Mouse (Mus musculus) hindlimb bud, embryonic 11.5 days (tissue): Measurements from ENCODE around the gene Faim.

Source experiments
- DNase-seq: peaks from one replicate; pipeline ENCODE4 v3.0.0-alpha.2; 2012; ENCODE audit warnings: low read depth, low spot score; ENCODE audit errors: extremely low spot score

The Faim gene

GRCm38 (mm10) chr9:99042641-99043040 is 56.5 kb downstream of the Faim start:
- DNase-seq = no peak

- DNase-seq = no peak
Observed at GRCm38 (mm10) chr9:99044761-99045160, 58.6 kb downstream of the Faim start.

GRCm38 (mm10) chr9:99048724-99049250 is 62.6 kb downstream of the Faim start:
- DNase-seq = no peak

- no peak for DNase-seq
Observed at GRCm38 (mm10) chr9:99049760-99050159, 63.6 kb downstream of the Faim start.
